Mouse (Mus musculus) heart, postnatal 0 days (tissue): ENCODE data around the gene Irgc1. TPM values are rescaled to one million over a fixed set of nuclear protein-coding genes. Genes with fewer than 3 reads are reported as not detected.

Source experiments
- ATAC-seq: fragments of 200-750 bp; cut with Nextera tagmentation; 2 replicates; pipeline ENCODE4 v1.8.0; 2017; ENCODE audit warnings: low read depth, moderate number of reproducible peaks, moderate library complexity; ENCODE audit not compliant: insufficient read depth
- DNase-seq: peaks from one replicate; pipeline ENCODE4 v3.0.0-alpha.2; 2016; ENCODE audit warnings: low spot score
- H3K27ac ChIP-seq: fragments of 300-500 bp; sonication (generic); 2 replicates; pipeline ENCODE4 v1.5.1; 2014; ENCODE audit warnings: low read depth, mild to moderate bottlenecking
- H3K27me3 ChIP-seq: fragments of 300-500 bp; sonication (generic); 2 replicates; pipeline ENCODE4 v1.6.1; 2014; ENCODE audit warnings: low read length, mixed read lengths; ENCODE audit not compliant: control insufficient read depth, insufficient read depth
- H3K36me3 ChIP-seq: fragments of 300-500 bp; sonication (generic); replicated peaks from 2 replicates; pipeline ENCODE4 v1.6.1; 2014; ENCODE audit warnings: low read length, mixed read lengths; ENCODE audit not compliant: control insufficient read depth, insufficient read depth
- H3K4me1 ChIP-seq: fragments of 300-500 bp; sonication (generic); 2 replicates; pipeline ENCODE4 v1.6.1; 2014; ENCODE audit warnings: antibody characterized with exemption; ENCODE audit not compliant: control insufficient read depth, insufficient read depth
- H3K4me2 ChIP-seq: fragments of 300-500 bp; sonication (generic); 2 replicates; pipeline ENCODE4 v1.6.1; 2014; ENCODE audit warnings: low read depth, mild to moderate bottlenecking, low read length, moderate library complexity
- H3K4me3 ChIP-seq: fragments of 300-500 bp; sonication (generic); 2 replicates; pipeline ENCODE4 v1.5.1; 2014; ENCODE audit warnings: low read depth, low read length
- H3K9ac ChIP-seq: fragments of 300-500 bp; sonication (generic); replicated peaks from 2 replicates; pipeline ENCODE4 v1.6.1; 2014; ENCODE audit warnings: low read depth, low read length, mixed read lengths
- H3K9me3 ChIP-seq: fragments of 300-500 bp; sonication (generic); replicated peaks from 2 replicates; pipeline ENCODE4 v1.6.1; 2016; ENCODE audit warnings: low read length; ENCODE audit not compliant: control insufficient read depth
- CTCF ChIP-seq: IDR thresholded peaks from 2 replicates; pipeline ENCODE4 v1.5.1; 2016; ENCODE audit warnings: antibody characterized with exemption, control low read depth, low read depth
- EP300 ChIP-seq: IDR thresholded peaks from 2 replicates; pipeline ENCODE4 v1.6.1; 2016; ENCODE audit warnings: antibody characterized with exemption, low read depth
- WGBS: fragments of 180-500 bp; shearing (Covaris S2); extraction: QIAGEN DNeasy Blood & Tissue Kit; methylation state at CpG from one replicate; pipeline ENCODE4 v1.1.7; 2014; 5-methylcytosine and 5-hydroxymethylcytosine counted together
- polyA plus RNA-seq: library from polyadenylated mRNA; unstranded; fragments of >200 nt; fragmentation: Nextera tagmentation; extraction: Ambion mirVana; gene quantifications from 2 replicates; pipeline ENCODE4 v1.2.1, GENCODE M21; 2015
- total RNA-seq: library from RNA; depleted of rRNA; stranded (reverse); fragments of >200 nt; gene quantifications from 2 replicates; pipeline ENCODE4 v1.2.3, GENCODE M21; 2014; ENCODE audit warnings: low replicate concordance

Gene Irgc1
- total and polyA plus RNA-seq, 2 experiments from 2014 or later = not detected

DNA sequence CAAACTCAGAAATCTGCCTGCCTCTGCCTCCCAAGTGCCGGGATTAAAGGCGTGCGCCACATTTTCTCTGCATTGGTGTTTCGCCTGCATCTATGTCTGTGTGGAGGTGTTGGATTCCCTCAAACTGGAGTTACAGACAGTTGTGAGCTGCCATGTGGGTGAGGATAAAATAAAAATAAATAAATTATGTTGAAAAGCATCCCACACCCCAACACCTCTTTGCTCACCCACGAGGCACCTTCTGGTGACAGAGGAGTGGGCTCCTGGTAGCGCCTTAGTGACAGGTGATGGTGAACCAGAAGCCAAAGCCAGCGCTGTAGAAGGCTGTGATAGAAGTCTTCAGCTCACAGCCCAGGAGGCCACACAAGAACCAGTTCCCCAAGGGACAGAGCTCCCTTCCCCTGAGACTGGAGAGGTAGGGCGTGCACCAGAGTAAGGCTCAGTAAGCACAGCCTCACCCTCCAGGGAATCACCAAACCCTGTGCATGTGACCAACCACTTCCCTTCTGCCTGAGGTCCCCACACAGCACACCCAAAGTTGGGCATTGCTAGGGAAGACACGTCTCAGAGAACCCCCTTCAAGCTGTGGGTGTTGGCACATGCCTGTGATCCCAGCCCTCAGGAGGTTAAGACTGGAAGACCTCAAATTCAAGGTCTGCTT, 6.7 kb downstream of the Irgc1 start:
- Histone ChIP-seq H3K4me1 (no peaks in the 10 kb centered on the region), H3K9ac (no peak overlapping the region), H3K4me3 (no peak overlapping the region), H3K9me3 (no peaks in the 10 kb centered on the region), H3K36me3 (no peaks in the 10 kb centered on the region), H3K4me2 (no peak overlapping the region), H3K27me3 (no peaks in the 10 kb centered on the region), H3K27ac (no peak overlapping the region)
- 81% methylated on average over 9 of the region's 9 CpGs for WGBS
- ATAC-seq = no peak
- no peak for DNase-seq
- TF ChIP-seq EP300 (no peak), CTCF (no peak)

GRCm38 (mm10) chr7:24442313-24442712, 9.8 kb downstream of the Irgc1 start:
- Histone ChIP-seq H3K36me3 (no peaks in the 10 kb centered on the region), H3K9ac (no peak overlapping the region), H3K4me3 (no peak overlapping the region), H3K4me1 (peaks cover 4% of the 10 kb centered on the region), H3K27me3 (no peaks in the 10 kb centered on the region), H3K4me2 (no peak overlapping the region), H3K27ac (no peak overlapping the region), H3K9me3 (no peaks in the 10 kb centered on the region)
- DNase-seq (no peak), ATAC-seq (no peak)
- TF ChIP-seq EP300 (no peak), CTCF (no peak)
- 49% methylated on average over 8 of the region's 8 CpGs for WGBS

DNA sequence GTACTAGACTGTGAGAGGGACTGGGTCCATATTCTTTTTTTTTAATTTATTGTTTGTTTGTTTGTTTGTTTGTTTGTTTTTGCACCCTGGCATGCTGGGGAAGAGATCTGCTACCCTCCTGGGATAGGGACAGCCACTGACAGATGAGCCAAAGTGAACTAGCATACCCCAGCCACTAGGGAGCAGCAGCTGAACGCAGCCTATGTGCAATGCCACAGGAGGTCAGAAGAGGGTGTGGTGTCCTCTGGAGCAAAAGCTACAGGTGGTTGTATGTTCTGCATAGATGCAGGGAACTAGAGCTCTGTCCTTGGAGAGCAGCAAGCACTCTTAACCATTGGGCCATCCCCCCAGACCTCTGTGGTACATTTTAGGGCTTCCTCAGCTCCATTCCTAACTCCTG, 10.3 kb downstream of the Irgc1 start:
- TF ChIP-seq EP300 (no peak), CTCF (peak; percentile 98)
- WGBS = 8% methylated on average over 1 of the region's 1 CpGs
- no peak overlapping the region for H3K4me3 ChIP-seq
- no peaks in the 10 kb centered on the region for H3K27me3 ChIP-seq
- no peak overlapping the region for H3K27ac ChIP-seq
- H3K9me3 ChIP-seq = no peaks in the 10 kb centered on the region
- no peak overlapping the region for H3K4me2 ChIP-seq
- H3K9ac ChIP-seq = no peak overlapping the region
- no peaks in the 10 kb centered on the region for H3K36me3 ChIP-seq
- ATAC-seq = peak; percentile 64
- DNase-seq = peak; percentile 76
- H3K4me1 ChIP-seq = peaks cover 4% of the 10 kb centered on the region

GRCm38 (mm10) chr7:24439891-24440290, 12.2 kb downstream of the Irgc1 start:
- no peak for ATAC-seq
- Histone ChIP-seq H3K27me3 (no peaks in the 10 kb centered on the region), H3K4me1 (peaks cover 4% of the 10 kb centered on the region), H3K9ac (no peak overlapping the region), H3K4me2 (no peak overlapping the region), H3K27ac (no peak overlapping the region), H3K4me3 (no peak overlapping the region), H3K9me3 (no peaks in the 10 kb centered on the region), H3K36me3 (no peaks in the 10 kb centered on the region)
- TF ChIP-seq EP300 (no peak), CTCF (no peak)
- WGBS = 53% methylated on average over 7 of the region's 7 CpGs
- DNase-seq = no peak

- Histone ChIP-seq H3K9ac (no peak overlapping the region), H3K27me3 (no peaks in the 10 kb centered on the region), H3K4me2 (no peak overlapping the region), H3K4me1 (peaks cover 4% of the 10 kb centered on the region), H3K27ac (no peak overlapping the region), H3K36me3 (no peaks in the 10 kb centered on the region), H3K4me3 (no peak overlapping the region), H3K9me3 (no peaks in the 10 kb centered on the region)
- DNase-seq (no peak), ATAC-seq (no peak)
- 81% methylated on average over 6 of the region's 6 CpGs for WGBS
- no peak for TF ChIP-seq EP300
- TF ChIP-seq CTCF = no peak
Measured at GRCm38 (mm10) chr7:24439191-24439590, 12.9 kb downstream of the Irgc1 start.

DNA sequence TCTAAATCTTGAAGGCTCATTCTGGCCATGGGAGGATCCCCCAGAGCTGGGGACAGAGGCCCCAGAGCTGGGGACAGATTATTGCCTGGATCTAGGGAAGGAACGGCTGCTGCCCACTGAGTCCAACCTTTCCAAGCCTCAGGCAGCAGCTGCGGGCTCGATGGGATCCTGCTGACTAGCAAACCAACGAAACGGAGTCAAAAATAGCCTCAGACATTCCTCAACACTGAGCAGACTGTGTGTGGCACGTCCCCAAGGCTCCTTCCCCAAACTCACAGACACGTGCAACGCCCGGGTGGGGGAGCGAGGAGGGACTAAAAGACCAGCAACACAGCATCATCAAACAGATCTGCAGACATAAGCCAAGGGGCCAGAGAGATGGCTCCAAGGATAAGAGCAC, 14.1 kb downstream of the Irgc1 start:
- peak overlapping the region; percentile 7; the same call in 1 of the 2 replicates for H3K4me2 ChIP-seq
- WGBS = 25% methylated on average over 10 of the region's 10 CpGs
- DNase-seq (no peak), ATAC-seq (peak; percentile 59; the same call in 1 of the 2 replicates)
- H3K9me3 ChIP-seq = no peaks in the 10 kb centered on the region
- peaks cover 10% of the 10 kb centered on the region for H3K27me3 ChIP-seq
- H3K27ac ChIP-seq = peak overlapping the region; percentile 64
- H3K4me1 ChIP-seq = peaks cover 4% of the 10 kb centered on the region
- H3K9ac ChIP-seq = no peak overlapping the region
- no peak overlapping the region for H3K4me3 ChIP-seq
- TF ChIP-seq EP300 (no peak), CTCF (no peak)
- no peaks in the 10 kb centered on the region for H3K36me3 ChIP-seq
